Mouse (Mus musculus) A20 (cell line): ENCODE measurements at regions not wholly inside any gene's neighbourhood (a gene's known extent, or its start where the extent isn't known, plus 50 kb on each side); places are given as distances from the start of the nearest gene placed in this dataset.
"Not testable (repeated sequence)": the region's sequence is repeated elsewhere in the genome, so short reads cannot be mapped to it uniquely, and the experiment has no call there.

Source experiments
- DNase-seq: peaks from one replicate; pipeline ENCODE4 v3.0.0-alpha.2; 2011; ENCODE audit warnings: low read depth, low spot score

- DNase-seq: no peak
Observed at GRCm38 (mm10) chr4:55634946-55635511, 102.8 kb upstream of the Klf4 start.

GRCm38 (mm10) chr4:55631157-55631556 lies 98.9 kb upstream of the Klf4 start:
- no peak for DNase-seq

- not testable (repeated sequence) for DNase-seq
Observed at GRCm38 (mm10) chr4:55630215-55630614, 97.9 kb upstream of the Klf4 start.

- no peak for DNase-seq
Observed at GRCm38 (mm10) chr4:55624779-55625178, 92.5 kb upstream of the Klf4 start.

GRCm38 (mm10) chr4:55623151-55623760 lies 91.0 kb upstream of the Klf4 start:
- DNase-seq: peak; percentile 63

DNA sequence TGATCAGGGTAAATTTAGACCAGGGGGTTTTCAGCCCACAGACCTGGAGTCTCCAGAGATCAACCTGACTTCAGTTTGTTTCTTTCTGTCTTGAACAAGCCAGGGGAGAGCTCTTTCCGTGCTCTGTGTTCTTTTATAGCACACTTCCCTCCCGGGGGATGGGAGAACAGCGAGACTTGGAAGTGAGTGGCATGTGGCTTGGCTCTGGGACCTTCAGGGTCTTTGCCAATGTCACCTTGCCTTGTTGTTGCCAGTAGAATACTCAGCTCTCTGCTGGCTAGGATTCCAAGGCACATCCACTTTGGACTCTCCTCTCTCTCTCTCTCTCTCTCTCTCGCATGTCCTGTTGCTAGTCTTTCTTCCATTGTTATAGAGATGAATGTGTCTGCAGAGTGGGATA lies 90.4 kb upstream of the Klf4 start:
- DNase-seq: no peak

DNA sequence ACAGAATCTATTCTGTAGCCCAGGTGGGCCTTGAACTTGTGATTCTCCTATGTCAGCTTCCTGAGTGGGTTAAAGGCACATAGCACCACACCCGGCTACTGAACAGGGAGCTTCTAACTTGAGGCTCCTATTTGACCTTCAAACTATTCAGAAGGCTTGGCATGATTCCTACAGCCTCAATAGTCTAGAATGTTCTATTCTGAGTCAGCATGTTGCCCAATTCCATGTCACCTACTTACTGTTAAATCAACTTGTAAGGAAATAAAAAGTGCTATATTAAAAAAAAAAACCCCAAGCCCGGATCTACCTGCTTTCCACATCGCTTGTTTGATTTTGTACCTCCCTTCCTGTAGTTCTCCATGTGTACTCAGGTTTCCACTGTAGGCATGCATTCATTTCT lies 87.6 kb upstream of the Klf4 start:
- no peak for DNase-seq

DNA sequence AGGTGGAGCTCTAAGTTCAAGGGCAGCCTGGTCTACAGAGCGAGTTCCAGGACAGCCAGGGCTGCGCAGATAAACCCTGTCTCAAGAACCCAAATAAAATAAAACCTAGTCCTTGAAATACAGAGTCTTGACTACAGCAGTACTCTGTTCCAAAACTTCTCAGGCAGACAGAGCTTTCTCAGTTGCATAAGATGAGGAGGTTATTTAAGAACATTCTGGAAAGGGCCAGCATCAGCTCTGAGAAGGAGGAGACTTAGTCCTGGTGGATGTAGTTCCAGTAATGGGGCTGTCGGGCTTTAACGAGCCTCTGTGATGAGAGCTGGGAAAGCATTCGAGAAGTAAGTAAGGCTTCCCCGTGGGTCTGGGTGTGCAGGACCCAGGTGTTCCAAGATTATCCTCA lies 83.5 kb upstream of the Klf4 start:
- DNase-seq: no peak

DNA sequence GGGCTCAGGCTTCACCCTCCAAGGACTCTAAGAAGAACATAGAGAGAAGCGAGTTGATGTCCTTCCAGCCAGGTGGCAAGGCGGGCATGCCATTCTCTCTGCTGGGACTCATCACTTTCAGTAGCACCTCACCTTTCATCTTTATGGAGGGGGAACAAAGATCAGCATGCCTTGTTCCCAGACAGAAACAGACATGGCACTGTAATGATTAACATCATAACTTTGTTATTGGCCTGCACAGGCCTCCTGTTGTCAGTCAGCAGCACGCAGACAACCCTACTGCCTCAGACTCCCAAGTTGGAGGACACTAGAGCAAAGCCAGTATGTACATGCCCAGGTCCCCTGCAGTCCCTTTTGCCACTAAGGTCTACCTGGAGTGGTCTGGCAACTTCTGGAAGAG lies 81.3 kb upstream of the Klf4 start:
- DNase-seq: no peak

- DNase-seq: no peak
Observed at GRCm38 (mm10) chr4:55610998-55611397, 78.7 kb upstream of the Klf4 start.

DNA sequence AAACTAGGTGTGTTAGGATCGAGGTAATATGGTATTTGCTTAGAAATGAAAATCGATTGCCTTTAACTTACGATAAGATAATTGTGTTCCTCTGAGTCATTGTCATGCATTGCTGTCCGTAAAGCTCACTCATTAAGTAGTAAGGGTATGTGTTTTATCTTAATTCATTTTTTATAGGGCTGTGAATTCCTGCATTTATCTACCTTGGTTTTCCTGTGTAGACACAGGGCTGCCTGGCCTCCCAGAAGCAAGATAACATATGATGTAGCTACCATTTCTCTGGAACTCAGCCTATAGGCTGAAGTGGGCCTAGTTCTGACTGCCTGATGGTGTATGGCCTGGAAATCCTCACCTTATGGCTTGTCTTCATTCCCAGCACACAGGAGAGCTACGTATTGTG lies 76.9 kb upstream of the Klf4 start:
- no peak for DNase-seq

DNA sequence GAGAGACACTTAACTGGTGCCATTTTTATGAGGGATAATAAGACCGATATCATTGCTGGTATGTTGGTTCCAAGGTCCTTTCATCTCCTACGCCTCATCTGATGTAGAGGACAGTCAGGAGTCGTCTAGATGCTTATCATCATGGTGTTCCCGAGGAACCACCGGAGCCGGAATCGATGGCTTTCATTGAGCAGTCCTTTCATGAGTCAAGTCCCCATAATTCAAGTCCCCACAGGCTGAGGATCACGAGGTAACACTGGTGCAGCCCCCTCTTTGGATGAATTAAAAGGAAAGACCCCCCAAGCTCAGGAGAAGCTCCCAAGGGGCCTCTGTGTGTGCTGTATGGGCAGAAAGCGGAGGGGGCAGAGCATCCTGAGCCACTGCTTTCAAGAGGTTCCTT lies 73.3 kb upstream of the Klf4 start:
- DNase-seq: no peak

GRCm38 (mm10) chr4:55604915-55605314 lies 72.6 kb upstream of the Klf4 start:
- no peak for DNase-seq

GRCm38 (mm10) chr4:55603821-55604435 lies 71.7 kb upstream of the Klf4 start:
- DNase-seq: no peak

DNA sequence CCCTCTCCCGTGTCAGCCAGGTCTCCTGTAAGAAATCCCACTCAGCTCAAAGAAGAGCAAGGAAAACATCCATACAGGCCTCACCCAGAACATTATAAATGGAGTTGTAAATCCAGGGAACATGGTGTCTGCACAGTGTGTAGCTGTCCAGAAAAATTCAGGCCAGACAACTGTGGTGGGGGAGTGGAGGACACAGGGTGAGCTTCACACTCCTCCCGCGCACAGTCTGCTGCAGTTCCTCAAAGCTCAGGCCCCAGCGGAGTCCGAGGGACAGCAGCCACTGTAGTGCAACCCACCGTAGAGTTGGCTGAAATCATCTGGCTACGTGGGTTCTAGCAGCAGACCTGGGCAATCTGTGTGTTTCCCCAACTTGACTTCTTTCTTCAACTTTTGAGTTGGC lies 62.9 kb upstream of the Klf4 start:
- DNase-seq: no peak

DNA sequence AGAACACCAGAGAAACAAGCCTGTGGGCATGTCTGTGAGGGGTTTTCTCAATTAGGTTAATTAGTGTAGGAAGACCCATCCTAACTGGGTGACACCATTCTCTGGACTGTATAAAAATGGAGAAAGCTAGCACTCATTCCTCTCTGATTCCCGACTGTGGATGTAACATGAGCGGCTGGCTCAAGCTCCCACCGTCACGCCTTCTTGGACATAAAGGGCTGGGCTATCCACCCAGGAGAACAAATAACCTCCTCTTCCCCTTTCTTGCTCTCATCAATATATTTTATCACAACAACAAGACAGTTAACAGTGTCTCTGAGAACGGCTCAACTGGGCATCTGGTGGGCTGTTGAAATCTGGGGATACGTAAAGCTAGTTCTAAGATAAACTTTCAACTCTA lies 62.4 kb upstream of the Klf4 start:
- no peak for DNase-seq

DNA sequence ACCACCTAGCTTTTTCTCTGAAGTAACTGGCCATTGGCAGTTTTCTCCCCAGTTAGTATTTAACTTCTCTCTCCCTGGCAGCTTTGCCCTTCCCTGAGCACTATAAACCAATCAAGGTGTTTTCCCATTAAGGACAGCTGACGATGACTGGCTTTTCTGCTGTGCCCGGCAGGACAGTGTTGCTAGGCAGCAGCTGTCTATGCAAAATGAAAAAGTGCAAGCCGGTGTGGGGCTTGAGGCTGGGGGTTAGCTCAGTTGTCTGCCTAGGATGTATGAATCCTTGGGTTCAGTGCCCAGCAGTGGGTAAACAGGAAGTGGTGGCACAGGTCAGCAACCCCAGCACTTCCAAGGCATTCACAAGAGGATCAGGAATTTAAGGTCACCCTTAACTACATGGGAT lies 60.9 kb upstream of the Klf4 start:
- DNase-seq: peak; percentile 33

GRCm38 (mm10) chr4:55586212-55586611 lies 53.9 kb upstream of the Klf4 start:
- DNase-seq: no peak

DNA sequence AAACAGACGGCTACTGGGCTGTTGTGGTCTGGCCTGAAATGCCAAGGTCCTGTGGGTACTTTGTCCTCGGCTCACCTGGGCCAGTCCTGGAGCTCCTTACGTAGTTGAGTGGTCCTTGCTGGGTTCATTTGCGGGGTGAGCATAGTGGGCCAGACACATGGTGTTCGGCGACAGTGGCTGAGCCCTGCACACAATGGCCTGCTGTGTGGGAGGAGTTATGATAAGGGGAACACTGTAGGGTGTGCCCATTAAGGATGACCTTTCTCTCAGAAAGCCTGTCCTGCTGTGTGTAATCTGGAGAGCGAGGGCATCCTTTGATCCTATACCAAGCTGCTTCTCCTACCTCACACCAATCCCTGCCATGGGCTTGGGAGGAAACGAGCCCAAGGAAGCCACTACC lies 51.3 kb upstream of the Klf4 start:
- DNase-seq: no peak
